Mouse (Mus musculus): ENCODE measurements around the gene P2rx5. TPM values are rescaled to one million over a fixed set of nuclear protein-coding genes. Genes with fewer than 3 reads are reported as not detected.

P2rx5 gene
- not detected for total RNA-seq (2023)

DNA sequence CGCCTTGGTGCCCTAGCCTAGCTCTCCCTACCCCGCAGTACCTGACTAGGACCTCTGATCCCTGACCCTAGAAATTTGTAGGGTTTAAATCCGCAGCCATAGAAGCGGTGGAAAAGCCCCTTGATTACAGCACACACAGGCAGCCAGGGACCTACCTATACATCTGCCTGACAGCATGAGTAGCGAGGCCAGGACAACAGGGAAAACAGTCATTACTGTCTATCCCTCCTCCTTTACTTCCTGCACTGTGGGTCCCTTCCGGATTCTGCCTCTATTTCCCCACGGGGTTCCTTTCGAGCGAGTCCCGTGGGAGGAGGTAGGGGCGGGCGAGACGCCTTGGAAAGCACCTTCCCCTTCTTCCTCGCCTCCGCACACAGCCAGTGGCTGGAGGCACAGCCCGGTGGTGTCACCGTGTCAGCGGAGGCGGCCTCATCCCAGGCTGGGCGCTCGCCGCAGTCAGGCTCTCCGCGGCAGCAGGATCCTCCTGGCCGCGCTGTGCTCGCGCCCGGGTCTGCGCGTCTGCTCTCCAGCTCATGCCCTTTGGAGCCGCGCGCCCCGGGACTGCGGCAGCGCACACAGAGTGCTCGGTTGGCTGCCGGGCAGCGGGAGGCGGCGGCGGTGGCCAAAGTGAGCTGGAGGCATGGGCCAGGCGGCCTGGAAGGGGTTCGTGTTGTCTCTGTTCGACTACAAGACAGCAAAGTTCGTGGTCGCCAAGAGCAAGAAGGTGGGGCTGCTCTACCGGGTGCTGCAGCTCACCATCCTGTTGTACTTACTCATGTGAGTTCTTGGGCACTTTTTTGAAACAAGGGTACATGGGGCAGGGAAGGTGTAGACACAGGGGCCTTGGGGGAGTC is at the start of gene P2rx5:
P2rx5 (plus strand) TSS at position 465 of the 854 bp plus-strand sequence.

DNA sequence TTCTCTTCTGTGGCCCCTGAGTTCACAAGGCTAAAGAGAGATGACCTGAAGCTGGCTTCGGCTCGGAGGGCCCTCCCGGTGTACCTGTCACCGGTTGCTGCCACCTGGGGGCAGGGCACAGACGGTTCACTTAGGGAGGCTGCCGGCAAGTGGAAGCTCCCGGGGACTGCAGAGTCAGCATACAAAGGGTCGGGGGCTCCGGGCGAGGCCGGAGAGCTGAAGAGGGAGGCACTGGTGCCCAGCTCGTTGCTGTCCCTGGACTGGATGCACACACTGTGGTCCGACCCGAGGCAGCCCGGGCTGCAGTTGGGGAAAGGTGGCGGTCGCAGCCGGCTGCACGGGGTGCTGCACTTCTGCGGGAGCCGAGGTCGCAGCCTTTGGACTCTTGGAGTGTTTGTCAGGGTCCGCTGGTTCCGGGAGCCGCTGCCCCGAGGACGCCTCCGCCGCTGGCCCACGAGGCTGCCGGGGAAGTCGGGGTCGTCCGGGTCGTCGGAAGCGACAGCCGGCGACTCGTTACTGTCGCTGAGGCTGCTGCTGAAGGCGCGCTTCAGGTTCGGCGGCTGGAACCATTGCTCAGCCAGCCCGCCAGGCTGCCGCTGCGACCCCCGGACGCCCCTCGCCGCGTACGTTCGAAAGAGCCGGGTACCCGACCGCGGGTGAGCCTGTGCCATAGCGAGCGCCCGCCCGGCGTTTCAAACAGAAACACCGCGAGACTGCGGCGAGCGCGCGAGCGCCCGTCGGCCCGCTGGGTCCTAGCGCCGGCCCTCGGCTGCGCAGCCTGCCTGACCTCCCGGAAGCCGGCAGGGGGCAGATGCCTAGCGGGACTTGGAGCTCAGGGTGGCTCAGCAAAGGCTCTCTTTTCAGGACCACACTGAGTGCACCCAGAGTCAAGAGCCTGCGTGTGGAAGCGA is 22.4 kb upstream of the P2rx5 start, which contains the start of gene Haspin:
Haspin (minus strand) TSS at position 704 of the 911 bp plus-strand sequence.

DNA sequence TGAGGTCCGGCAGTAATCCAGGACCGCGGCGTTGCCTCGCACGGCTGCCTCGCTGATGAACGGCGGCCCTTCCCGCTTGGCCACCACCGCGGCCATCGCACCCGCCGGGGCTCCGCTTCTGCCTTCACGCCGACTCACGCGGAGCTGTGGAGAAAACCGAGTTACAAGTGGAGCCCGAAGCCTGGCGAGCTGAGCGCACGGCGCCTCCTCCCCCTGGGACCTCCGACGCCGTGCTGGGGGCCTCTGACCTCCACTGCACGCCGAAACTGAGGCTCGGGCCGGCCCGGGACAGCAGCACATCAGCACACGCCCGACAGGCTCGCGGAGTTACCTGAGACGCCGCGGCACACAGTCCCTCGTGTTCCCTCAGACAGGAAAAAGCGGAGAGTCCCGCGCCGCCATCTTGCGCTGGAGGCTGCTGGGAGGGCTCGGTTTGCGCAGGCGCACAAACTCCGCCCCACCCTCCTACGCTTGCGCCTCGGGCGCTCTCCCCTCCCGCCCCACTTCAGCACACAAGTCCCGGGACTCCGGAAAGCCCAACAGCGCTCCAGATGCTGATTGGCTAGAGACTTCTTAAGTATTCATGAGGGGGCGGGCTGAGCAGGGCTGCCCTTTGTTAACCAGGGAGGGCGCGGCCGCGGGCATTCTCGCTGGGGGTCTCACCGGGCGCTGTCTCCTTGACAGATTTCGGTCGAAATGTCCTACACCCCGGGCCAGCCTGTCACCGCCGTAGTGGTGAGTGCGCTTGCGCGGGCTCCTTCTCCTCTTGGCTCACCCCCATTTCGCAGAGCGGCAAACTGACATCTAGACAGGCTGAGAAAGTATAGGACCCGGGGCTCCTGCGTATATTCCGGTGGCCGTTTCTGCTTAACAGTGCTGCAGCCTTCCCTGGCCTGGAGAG is 16.6 kb downstream of the P2rx5 start, which contains the start of the genes Emc6 and Tax1bp3:
Emc6 (minus strand) TSS at position 430 of the 901 bp plus-strand sequence.
Tax1bp3 (plus strand) TSS at position 476 of the 901 bp plus-strand sequence.

GRCm38 (mm10) chr11:73198603-73199229 is 38.5 kb downstream of the P2rx5 start, which contains the start of gene Ctns:
Ctns (minus strand) TSS chr11:73199042.

DNA sequence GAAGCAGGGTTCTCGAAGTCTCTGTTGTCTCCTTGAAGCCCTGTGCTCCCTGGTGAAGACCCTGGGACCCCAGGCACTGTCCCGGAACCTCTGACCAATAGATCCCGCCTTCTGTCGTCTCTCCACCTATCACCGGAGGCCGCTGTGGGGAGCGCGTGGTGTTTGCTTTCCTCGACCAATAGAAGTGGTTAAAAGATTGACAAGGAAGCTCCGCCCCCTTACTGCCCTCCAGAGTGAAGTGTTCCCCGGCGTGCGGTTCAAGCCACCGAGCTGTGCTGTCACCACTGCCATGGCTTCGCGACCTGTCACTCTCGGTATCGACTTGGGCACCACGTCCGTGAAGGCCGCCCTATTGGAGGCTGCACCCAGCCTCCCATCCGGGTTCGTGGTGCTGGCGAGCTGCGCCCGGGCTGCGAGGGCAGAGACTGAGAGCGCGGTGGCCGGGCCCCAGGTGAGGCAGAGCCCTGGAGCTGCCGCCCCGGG is 39.0 kb downstream of the P2rx5 start, which contains the start of gene Shpk:
Shpk (plus strand) TSS at position 231 of the 483 bp plus-strand sequence.

Other genes with a start within 250 kb of the P2rx5 start
- 100 to 1,000 TPM; 568 to 586 TPM for gene Atp2a3, start 199.3 kb upstream of the P2rx5 start, total RNA-seq (2023)
- gene P2rx1, start 161.3 kb upstream of the P2rx5 start, total RNA-seq (2023) = 1 to 10 TPM; 2.7 to 3.0 TPM
- 1 to 10 TPM; 2.7 to 3.0 TPM for gene Camkk1, start 141.4 kb upstream of the P2rx5 start, total RNA-seq (2023)
- gene Ncbp3, start 112.6 kb upstream of the P2rx5 start, total RNA-seq (2023) = 10 to 100 TPM; 21.1 to 22.5 TPM
- gene Itgae, start 69.8 kb upstream of the P2rx5 start, total RNA-seq (2023) = under 1 TPM; 0.15 to 0.32 TPM
- 1 to 10 TPM; 3.4 to 4.6 TPM for gene Haspin, start 22.1 kb upstream of the P2rx5 start, total RNA-seq (2023)
- 10 to 100 TPM; 42.3 to 46.3 TPM for gene Emc6, start 16.6 kb downstream of the P2rx5 start, total RNA-seq (2023)
- gene Tax1bp3, start 16.7 kb downstream of the P2rx5 start, total RNA-seq (2023) = 1 to 10 TPM; 6.8 to 7.4 TPM
- 10 to 100 TPM; 22.2 to 25.9 TPM for gene Ctns, start 38.6 kb downstream of the P2rx5 start, total RNA-seq (2023)
- 1 to 10 TPM; 2.9 to 3.6 TPM for gene Shpk, start 39.0 kb downstream of the P2rx5 start, total RNA-seq (2023)
- gene Trpv1, start 73.9 kb downstream of the P2rx5 start, total RNA-seq (2023) = under 1 TPM in 1 of 2 experiments, not detected in 1; 0.21 TPM
- gene Trpv3, start 107.0 kb downstream of the P2rx5 start, total RNA-seq (2023) = not detected
- not detected for gene Aspa, start 169.2 kb downstream of the P2rx5 start, total RNA-seq (2023)
- gene Gm49340, start 169.3 kb downstream of the P2rx5 start, total RNA-seq (2023) = not detected
- not detected for gene Spata22, start 169.3 kb downstream of the P2rx5 start, total RNA-seq (2023)
- gene Olfr20, start 190.4 kb downstream of the P2rx5 start, total RNA-seq (2023) = not detected
- not detected for gene Olfr376, start 210.8 kb downstream of the P2rx5 start, total RNA-seq (2023)
- gene Olfr1, start 239.2 kb downstream of the P2rx5 start, total RNA-seq (2023) = not detected

Data from B cell, adult 67 days (primary cell).